Mouse (Mus musculus): ENCODE results near the gene Atp1a3. TPM values are rescaled to one million over a fixed set of nuclear protein-coding genes. Genes with fewer than 3 reads are reported as not detected.

The Atp1a3 gene
- total and polyA plus RNA-seq, 2 experiments from 2014 or later, result 493 to 727 TPM

DNA sequence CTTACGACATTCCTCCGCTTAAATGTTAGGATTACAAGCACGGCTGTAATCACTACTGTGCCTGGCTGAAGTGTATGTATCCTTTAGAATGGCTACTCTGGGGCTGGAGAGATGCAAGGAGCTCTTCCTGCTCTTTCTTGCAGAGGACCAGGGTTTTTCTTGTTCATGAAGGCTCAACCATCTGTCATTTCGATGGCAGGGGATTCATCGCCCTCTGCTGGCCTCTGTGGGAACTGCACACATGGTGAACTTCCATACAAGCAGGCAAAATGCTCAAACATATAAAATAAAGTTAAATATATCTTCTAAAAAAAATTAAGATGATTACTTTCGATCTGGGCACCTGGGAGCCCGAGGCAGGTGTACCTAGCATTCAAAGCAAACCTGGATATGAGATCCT, 30.2 kb upstream of the Atp1a3 start:
- TF ChIP-seq CTCF (IDR thresholded peaks at IDR 0.05), result peak; percentile 96
- Histone ChIP-seq H3K36me3 (ENCODE audit: insufficient read depth, low read length) (peaks cover 41% of the 10 kb centered on the region), H3K27ac (ENCODE audit: low read depth, low read length) (0 out of 2 replicates have a peak overlapping the region, but pooled peaks have one; percentile 27), H3K4me2 (ENCODE audit: low read depth, low read length, poor library complexity, severe bottlenecking) (no peak overlapping the region), H3K9me3 (ENCODE audit: low read length) (no peaks in the 10 kb centered on the region), H3K4me1 (ENCODE audit: insufficient read depth, low read length) (no peaks in the 10 kb centered on the region), H3K4me3 (ENCODE audit: low read depth, low read length) (no peak overlapping the region), H3K27me3 (ENCODE audit: insufficient read depth, low read length) (no peaks in the 10 kb centered on the region), H3K9ac (replicated peaks; ENCODE audit: low read length, poor library complexity, severe bottlenecking) (no peak overlapping the region)
- 53% methylated on average over 7 of the region's 7 CpGs for WGBS
- peak; percentile 78 for DNase-seq (ENCODE audit: low spot score)
- no peak for ATAC-seq (ENCODE audit: low FRiP score)

DNA sequence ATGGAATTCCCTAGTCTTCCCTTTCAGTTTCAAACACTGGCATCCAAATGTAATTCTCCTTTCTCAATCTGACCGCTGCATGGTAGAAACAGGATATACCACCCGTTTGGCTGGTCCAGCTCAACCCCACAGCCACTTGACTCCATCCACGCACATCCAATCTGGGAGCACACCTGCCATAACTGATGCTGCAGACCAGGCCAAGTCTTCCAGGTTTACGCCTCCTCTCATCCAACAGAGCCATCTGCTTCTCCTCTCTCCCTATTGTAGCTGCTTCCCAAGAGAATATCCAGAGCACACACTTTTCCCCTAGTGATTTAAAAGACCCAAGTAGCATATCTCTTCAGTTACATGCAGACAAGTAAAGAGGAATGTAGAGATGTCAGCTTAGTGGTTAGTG, 29.0 kb upstream of the Atp1a3 start:
- TF ChIP-seq CTCF (IDR thresholded peaks at IDR 0.05), result no peak
- Histone ChIP-seq H3K4me1 (ENCODE audit: insufficient read depth, low read length) (no peaks in the 10 kb centered on the region), H3K27me3 (ENCODE audit: insufficient read depth, low read length) (no peaks in the 10 kb centered on the region), H3K27ac (ENCODE audit: low read depth, low read length) (no peak overlapping the region), H3K4me2 (ENCODE audit: low read depth, low read length, poor library complexity, severe bottlenecking) (no peak overlapping the region), H3K9me3 (ENCODE audit: low read length) (no peaks in the 10 kb centered on the region), H3K4me3 (ENCODE audit: low read depth, low read length) (no peak overlapping the region), H3K36me3 (ENCODE audit: insufficient read depth, low read length) (peaks cover 34% of the 10 kb centered on the region), H3K9ac (replicated peaks; ENCODE audit: low read length, poor library complexity, severe bottlenecking) (no peak overlapping the region)
- ATAC-seq (ENCODE audit: low FRiP score), result no peak
- DNase-seq (ENCODE audit: low spot score), result no peak
- 89% methylated on average over 4 of the region's 4 CpGs for WGBS

DNA sequence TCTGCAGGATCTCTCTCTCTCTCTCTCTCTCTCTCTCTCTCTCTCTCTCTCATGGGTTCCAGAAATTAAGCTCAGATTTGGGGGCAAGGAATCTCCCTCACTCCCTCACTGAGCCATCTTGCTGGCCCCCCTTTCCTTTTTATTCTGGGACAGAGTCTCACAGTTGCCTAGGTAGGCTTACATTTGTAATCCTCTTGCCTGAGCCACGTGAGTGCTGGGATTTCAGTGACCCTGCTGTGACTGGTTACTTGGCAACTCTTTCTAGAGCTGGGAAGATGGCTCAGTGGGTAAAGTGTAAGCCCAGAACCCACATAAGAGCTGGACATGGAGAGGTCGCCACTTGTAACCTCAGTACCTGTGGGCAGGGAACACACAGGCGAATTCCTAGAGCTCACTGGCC, 25.8 kb upstream of the Atp1a3 start:
- Histone ChIP-seq H3K27ac (ENCODE audit: low read depth, low read length) (peak overlapping the region; percentile 55; the same call in 1 of the 2 replicates), H3K9ac (replicated peaks; ENCODE audit: low read length, poor library complexity, severe bottlenecking) (no peak overlapping the region), H3K4me2 (ENCODE audit: low read depth, low read length, poor library complexity, severe bottlenecking) (no peak overlapping the region), H3K36me3 (ENCODE audit: insufficient read depth, low read length) (peaks cover 43% of the 10 kb centered on the region), H3K9me3 (ENCODE audit: low read length) (no peaks in the 10 kb centered on the region), H3K27me3 (ENCODE audit: insufficient read depth, low read length) (no peaks in the 10 kb centered on the region), H3K4me3 (ENCODE audit: low read depth, low read length) (no peak overlapping the region), H3K4me1 (ENCODE audit: insufficient read depth, low read length) (no peaks in the 10 kb centered on the region)
- DNase-seq (ENCODE audit: low spot score) (no peak), ATAC-seq (ENCODE audit: low FRiP score) (no peak)
- WGBS, result 49% methylated on average over 3 of the region's 3 CpGs
- no peak for TF ChIP-seq CTCF (IDR thresholded peaks at IDR 0.05)

DNA sequence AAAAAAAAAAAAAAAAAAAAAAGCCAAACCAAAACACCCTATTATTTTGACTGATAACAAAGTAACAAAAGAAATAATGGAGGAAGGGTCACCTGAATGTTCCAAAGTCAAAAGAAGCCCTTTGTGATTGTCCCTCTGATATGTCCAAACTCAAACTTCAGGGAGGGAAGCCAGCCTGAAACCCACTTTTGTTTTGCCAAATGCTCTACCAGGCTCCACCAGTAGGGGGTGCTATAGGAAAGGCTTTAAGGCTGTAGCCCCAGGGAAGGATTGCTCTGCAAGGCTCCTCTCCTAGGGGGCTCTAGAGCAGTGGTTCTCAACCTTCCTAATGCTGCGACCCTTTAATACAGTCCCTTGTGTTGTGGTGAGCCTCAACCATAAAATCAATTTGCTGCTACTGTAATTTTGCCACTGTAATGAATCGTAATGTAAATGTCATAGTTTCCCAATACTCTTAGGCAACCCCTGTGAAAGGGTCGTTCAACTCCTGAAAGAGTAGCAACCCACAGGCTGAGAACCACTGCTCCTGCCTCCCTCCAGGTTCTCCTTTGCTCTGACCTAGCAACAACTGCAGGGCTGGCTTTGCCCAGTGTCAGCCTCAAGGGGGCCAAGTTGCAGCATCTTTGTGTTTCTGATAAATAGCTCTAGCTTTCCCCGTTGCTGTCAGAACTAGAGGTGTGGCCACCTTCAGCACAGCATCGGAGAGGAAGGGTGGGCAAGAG, 24.4 kb upstream of the Atp1a3 start:
- Histone ChIP-seq H3K4me1 (ENCODE audit: insufficient read depth, low read length) (no peaks in the 10 kb centered on the region), H3K27me3 (ENCODE audit: insufficient read depth, low read length) (no peaks in the 10 kb centered on the region), H3K36me3 (ENCODE audit: insufficient read depth, low read length) (peaks cover 46% of the 10 kb centered on the region), H3K4me2 (ENCODE audit: low read depth, low read length, poor library complexity, severe bottlenecking) (no peak overlapping the region), H3K27ac (ENCODE audit: low read depth, low read length) (peak overlapping the region; percentile 55), H3K9me3 (ENCODE audit: low read length) (no peaks in the 10 kb centered on the region), H3K9ac (replicated peaks; ENCODE audit: low read length, poor library complexity, severe bottlenecking) (no peak overlapping the region), H3K4me3 (ENCODE audit: low read depth, low read length) (no peak overlapping the region)
- peak; percentile 87 for TF ChIP-seq CTCF (IDR thresholded peaks at IDR 0.05)
- 30% methylated on average over 5 of the region's 5 CpGs for WGBS
- peak; percentile 85 for DNase-seq (ENCODE audit: low spot score)
- peak; percentile 44; the same call in 1 of the 2 replicates for ATAC-seq (ENCODE audit: low FRiP score)

DNA sequence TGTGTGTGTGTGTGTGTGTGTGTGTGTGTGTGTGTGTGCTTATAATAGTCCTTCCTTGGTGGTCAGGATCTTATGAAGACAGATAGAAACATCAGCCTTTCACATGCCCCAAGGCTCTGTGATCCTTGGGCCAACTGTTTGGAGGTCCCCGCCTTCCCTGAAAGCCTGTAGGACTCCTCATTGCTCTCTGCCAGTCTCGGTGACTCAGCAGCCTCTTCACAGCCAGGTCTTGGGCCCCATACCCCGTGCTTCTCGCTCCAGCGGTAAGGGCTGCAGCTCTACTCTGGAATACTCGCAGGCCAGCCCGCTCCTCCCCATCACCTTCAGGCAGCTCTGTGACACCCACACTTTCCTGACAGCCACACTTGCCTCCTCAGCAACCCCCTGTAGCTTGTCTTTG, 20.7 kb upstream of the Atp1a3 start:
- 69% methylated on average over 7 of the region's 7 CpGs for WGBS
- TF ChIP-seq CTCF (IDR thresholded peaks at IDR 0.05), result no peak
- peaks cover 58% of the 10 kb centered on the region for H3K36me3 ChIP-seq (ENCODE audit: insufficient read depth, low read length)

DNA sequence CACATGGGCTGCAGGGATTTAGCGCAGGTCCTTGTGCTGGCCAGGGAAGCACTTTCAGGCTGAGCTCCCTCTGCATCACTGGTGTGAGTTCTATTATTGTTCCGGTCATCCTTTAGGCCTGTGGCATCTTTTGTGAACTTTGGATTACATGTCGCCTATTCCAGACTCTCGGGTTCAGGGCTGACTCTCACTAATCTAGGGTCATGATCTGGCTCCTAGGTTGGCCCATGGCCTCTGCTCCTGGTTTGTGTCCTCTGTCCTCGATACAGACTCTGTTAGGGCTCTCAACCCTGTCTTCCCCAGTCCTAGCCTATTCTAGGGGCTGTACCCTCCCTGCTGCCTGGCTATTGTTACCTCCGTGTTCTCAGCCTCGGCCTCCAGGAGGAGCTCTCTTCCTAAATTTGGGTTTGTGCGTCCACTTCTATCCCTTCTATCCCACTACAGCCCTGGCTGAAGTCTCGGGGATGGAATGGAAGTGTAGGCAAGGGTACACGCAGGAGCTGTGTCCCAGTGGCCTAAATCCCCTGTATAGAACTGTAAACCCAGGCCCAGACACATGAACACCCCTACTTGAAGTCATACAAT, 20.2 kb upstream of the Atp1a3 start:
- no peaks in the 10 kb centered on the region for H3K9me3 ChIP-seq (ENCODE audit: low read length)
- TF ChIP-seq CTCF (IDR thresholded peaks at IDR 0.05), result peak; percentile 49
- no peak for ATAC-seq (ENCODE audit: low FRiP score)
- no peaks in the 10 kb centered on the region for H3K27me3 ChIP-seq (ENCODE audit: insufficient read depth, low read length)
- H3K9ac ChIP-seq (replicated peaks; ENCODE audit: low read length, poor library complexity, severe bottlenecking), result no peak overlapping the region
- peaks cover 59% of the 10 kb centered on the region for H3K36me3 ChIP-seq (ENCODE audit: insufficient read depth, low read length)
- H3K4me1 ChIP-seq (ENCODE audit: insufficient read depth, low read length), result no peaks in the 10 kb centered on the region
- no peak for DNase-seq (ENCODE audit: low spot score)
- 60% methylated on average over 10 of the region's 10 CpGs for WGBS
- no peak overlapping the region for H3K4me2 ChIP-seq (ENCODE audit: low read depth, low read length, poor library complexity, severe bottlenecking)
- no peak overlapping the region for H3K4me3 ChIP-seq (ENCODE audit: low read depth, low read length)
- H3K27ac ChIP-seq (ENCODE audit: low read depth, low read length), result no peak overlapping the region

More for the DNA sequence above, 20.7 kb upstream of the Atp1a3 start:
- no peak for DNase-seq (ENCODE audit: low spot score)
- no peak for ATAC-seq (ENCODE audit: low FRiP score)
- no peaks in the 10 kb centered on the region for H3K9me3 ChIP-seq (ENCODE audit: low read length)
- H3K9ac ChIP-seq (replicated peaks; ENCODE audit: low read length, poor library complexity, severe bottlenecking), result no peak overlapping the region
- H3K4me2 ChIP-seq (ENCODE audit: low read depth, low read length, poor library complexity, severe bottlenecking), result no peak overlapping the region
- no peak overlapping the region for H3K27ac ChIP-seq (ENCODE audit: low read depth, low read length)
- no peaks in the 10 kb centered on the region for H3K4me1 ChIP-seq (ENCODE audit: insufficient read depth, low read length)
- no peak overlapping the region for H3K4me3 ChIP-seq (ENCODE audit: low read depth, low read length)
- H3K27me3 ChIP-seq (ENCODE audit: insufficient read depth, low read length), result no peaks in the 10 kb centered on the region
